Mouse (Mus musculus) embryonic facial prominence, embryonic 10.5 days (tissue): Measurements from ENCODE around the gene Adgra3. TPM values are rescaled to one million over a fixed set of nuclear protein-coding genes. Genes with fewer than 3 reads are reported as not detected.

ENCODE experiments used
- DNase-seq: peaks from one replicate; pipeline ENCODE4 v3.0.0-alpha.2; 2017; ENCODE audit warnings: low spot score
- H3K27ac ChIP-seq: fragments of 300-500 bp; sonication (generic); replicated peaks from 2 replicates; pipeline ENCODE4 v1.5.1; 2016; ENCODE audit warnings: mild to moderate bottlenecking
- H3K27me3 ChIP-seq: fragments of 300-500 bp; sonication (generic); replicated peaks from 2 replicates; pipeline ENCODE4 v1.6.1; 2016; ENCODE audit warnings: low read depth, mild to moderate bottlenecking; ENCODE audit not compliant: poor library complexity, severe bottlenecking
- H3K36me3 ChIP-seq: fragments of 300-500 bp; sonication (generic); replicated peaks from 2 replicates; pipeline ENCODE4 v1.6.1; 2016; ENCODE audit warnings: mild to moderate bottlenecking, moderate library complexity
- H3K4me1 ChIP-seq: fragments of 300-500 bp; sonication (generic); 2 replicates; pipeline ENCODE4 v1.6.1; 2016
- H3K4me3 ChIP-seq: fragments of 300-500 bp; sonication (generic); 2 replicates; pipeline ENCODE4 v1.5.1; 2016; ENCODE audit warnings: mild to moderate bottlenecking, moderate library complexity
- H3K9me3 ChIP-seq: fragments of 300-500 bp; sonication (generic); 2 replicates; pipeline ENCODE4 v1.6.1; 2016; ENCODE audit warnings: mild to moderate bottlenecking
- WGBS: fragments of 180-500 bp; shearing (Covaris S2); methylation state at CpG from one replicate; pipeline ENCODE4 v1.1.7; 2016; 5-methylcytosine and 5-hydroxymethylcytosine counted together
- polyA plus RNA-seq: library from polyadenylated mRNA; unstranded; fragments of >200 nt; fragmentation: Nextera tagmentation; extraction: Ambion mirVana; gene quantifications from 2 replicates; pipeline ENCODE4 v1.2.1, GENCODE M21; 2016

Gene Adgra3
- polyA plus RNA-seq, 1 experiment from 2014 or later, result 42.8 TPM

GRCm38 (mm10) chr5:49996457-49996856 lies 62.3 kb downstream of the Adgra3 start:
- Histone ChIP-seq H3K4me3 (no peak overlapping the region), H3K36me3 (peaks cover 88% of the 10 kb centered on the region), H3K4me1 (no peaks in the 10 kb centered on the region), H3K27ac (peak overlapping the region; percentile 35), H3K27me3 (no peaks in the 10 kb centered on the region), H3K9me3 (no peaks in the 10 kb centered on the region)
- DNase-seq, result peak; percentile 15
- 67% methylated on average over 10 of the region's 11 CpGs for WGBS

DNA sequence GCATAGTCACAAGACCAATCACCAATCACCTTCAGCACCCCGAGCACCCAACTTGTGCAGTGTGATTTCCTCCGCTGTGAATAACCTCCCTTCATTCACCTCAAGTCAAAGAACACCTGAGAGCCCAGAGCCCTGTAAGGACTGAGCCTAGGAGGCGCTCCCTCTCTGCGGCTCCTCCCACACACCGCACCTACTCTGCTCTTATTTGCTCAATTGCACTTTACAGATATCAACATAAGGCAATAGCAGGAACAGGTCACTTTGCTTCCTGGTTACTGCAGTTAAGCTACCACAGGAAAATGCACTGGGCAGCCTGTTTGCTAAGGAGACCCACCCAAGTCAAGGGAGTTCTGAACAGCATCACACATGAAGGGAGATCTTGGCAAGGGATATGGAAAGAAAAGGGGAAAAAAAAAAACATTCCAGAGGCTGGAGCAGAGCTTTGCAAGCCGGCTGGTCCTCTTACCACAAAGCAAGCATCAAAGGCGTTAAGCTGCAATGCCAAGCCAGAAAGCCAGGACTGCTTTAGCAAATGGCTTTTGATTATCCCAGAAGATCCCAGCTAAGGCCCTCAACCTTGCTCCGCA lies 68.0 kb downstream of the Adgra3 start:
- DNase-seq, result no peak
- H3K4me1 ChIP-seq, result no peaks in the 10 kb centered on the region
- H3K27ac ChIP-seq, result no peak overlapping the region
- H3K4me3 ChIP-seq, result no peak overlapping the region
- peaks cover 87% of the 10 kb centered on the region for H3K36me3 ChIP-seq
- H3K27me3 ChIP-seq, result no peaks in the 10 kb centered on the region
- no peaks in the 10 kb centered on the region for H3K9me3 ChIP-seq
- 91% methylated on average over 8 of the region's 8 CpGs for WGBS

GRCm38 (mm10) chr5:49988015-49988798 lies 70.6 kb downstream of the Adgra3 start:
- H3K27ac ChIP-seq, result no peak overlapping the region
- H3K4me1 ChIP-seq, result no peaks in the 10 kb centered on the region
- no peak overlapping the region for H3K4me3 ChIP-seq
- DNase-seq, result no peak
- H3K9me3 ChIP-seq, result no peaks in the 10 kb centered on the region
- WGBS, result 84% methylated on average over 10 of the region's 10 CpGs
- peaks cover 96% of the 10 kb centered on the region for H3K36me3 ChIP-seq
- H3K27me3 ChIP-seq, result no peaks in the 10 kb centered on the region

DNA sequence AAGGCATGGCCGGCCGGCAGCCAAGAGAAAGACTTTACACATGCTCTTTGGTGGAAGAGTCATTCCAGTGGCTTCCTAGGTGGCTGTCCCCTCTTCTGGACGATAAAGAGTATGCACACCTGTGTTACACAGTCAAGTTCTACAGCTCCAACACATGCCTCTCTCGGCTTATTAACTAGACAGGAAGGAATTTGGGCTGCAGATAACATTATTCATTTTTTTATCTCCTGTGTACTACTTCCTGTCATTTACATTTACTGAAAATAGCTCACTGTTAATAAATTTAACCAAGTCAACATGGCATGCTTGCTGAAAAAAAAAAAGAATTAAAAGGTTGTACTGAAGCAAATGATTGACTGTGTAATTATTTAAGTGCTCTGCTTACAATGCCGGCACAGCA lies 78.1 kb downstream of the Adgra3 start:
- Histone ChIP-seq H3K27ac (no peak overlapping the region), H3K36me3 (peaks cover 65% of the 10 kb centered on the region), H3K27me3 (no peaks in the 10 kb centered on the region), H3K4me1 (no peaks in the 10 kb centered on the region), H3K4me3 (no peak overlapping the region), H3K9me3 (no peaks in the 10 kb centered on the region)
- no peak for DNase-seq
- 85% methylated on average over 5 of the region's 5 CpGs for WGBS

- H3K27me3 ChIP-seq, result no peaks in the 10 kb centered on the region
- H3K27ac ChIP-seq, result no peak overlapping the region
- H3K9me3 ChIP-seq, result no peaks in the 10 kb centered on the region
- H3K4me1 ChIP-seq, result no peaks in the 10 kb centered on the region
- peaks cover 65% of the 10 kb centered on the region for H3K36me3 ChIP-seq
- 93% methylated on average over 14 of the region's 14 CpGs for WGBS
- no peak for DNase-seq
- H3K4me3 ChIP-seq, result no peak overlapping the region
Observed at GRCm38 (mm10) chr5:49979246-49979645, 79.6 kb downstream of the Adgra3 start.

- Histone ChIP-seq H3K4me1 (no peaks in the 10 kb centered on the region), H3K27me3 (no peaks in the 10 kb centered on the region), H3K36me3 (peaks cover 75% of the 10 kb centered on the region), H3K9me3 (no peaks in the 10 kb centered on the region), H3K27ac (no peak overlapping the region), H3K4me3 (no peak overlapping the region)
- WGBS, result 67% methylated on average over 2 of the region's 2 CpGs
- peak; percentile 44 for DNase-seq
Observed at GRCm38 (mm10) chr5:49975971-49976370, 82.8 kb downstream of the Adgra3 start.

GRCm38 (mm10) chr5:49974211-49974610 lies 84.6 kb downstream of the Adgra3 start:
- no peak overlapping the region for H3K27ac ChIP-seq
- H3K9me3 ChIP-seq, result no peaks in the 10 kb centered on the region
- no peaks in the 10 kb centered on the region for H3K4me1 ChIP-seq
- no peak for DNase-seq
- WGBS, result 92% methylated on average over 4 of the region's 4 CpGs
- no peak overlapping the region for H3K4me3 ChIP-seq
- peaks cover 91% of the 10 kb centered on the region for H3K36me3 ChIP-seq
- no peaks in the 10 kb centered on the region for H3K27me3 ChIP-seq

- Histone ChIP-seq H3K9me3 (no peaks in the 10 kb centered on the region), H3K4me3 (no peak overlapping the region), H3K4me1 (no peaks in the 10 kb centered on the region), H3K36me3 (peaks cover 99% of the 10 kb centered on the region), H3K27ac (no peak overlapping the region), H3K27me3 (no peaks in the 10 kb centered on the region)
- 93% methylated on average over 8 of the region's 8 CpGs for WGBS
- no peak for DNase-seq
Observed at GRCm38 (mm10) chr5:49969660-49970059, 89.1 kb downstream of the Adgra3 start.

GRCm38 (mm10) chr5:49967726-49968125 lies 91.1 kb downstream of the Adgra3 start:
- no peak overlapping the region for H3K27ac ChIP-seq
- no peaks in the 10 kb centered on the region for H3K9me3 ChIP-seq
- H3K4me3 ChIP-seq, result no peak overlapping the region
- WGBS, result 94% methylated on average over 6 of the region's 6 CpGs
- H3K36me3 ChIP-seq, result peaks cover 99% of the 10 kb centered on the region
- H3K4me1 ChIP-seq, result no peaks in the 10 kb centered on the region
- no peaks in the 10 kb centered on the region for H3K27me3 ChIP-seq
- no peak for DNase-seq

GRCm38 (mm10) chr5:49965810-49966209 lies 93.0 kb downstream of the Adgra3 start:
- Histone ChIP-seq H3K27ac (no peak overlapping the region), H3K4me1 (no peaks in the 10 kb centered on the region), H3K27me3 (no peaks in the 10 kb centered on the region), H3K4me3 (no peak overlapping the region), H3K9me3 (no peaks in the 10 kb centered on the region), H3K36me3 (peaks cover 100% of the 10 kb centered on the region)
- DNase-seq, result no peak
- WGBS, result 88% methylated on average over 8 of the region's 8 CpGs

DNA sequence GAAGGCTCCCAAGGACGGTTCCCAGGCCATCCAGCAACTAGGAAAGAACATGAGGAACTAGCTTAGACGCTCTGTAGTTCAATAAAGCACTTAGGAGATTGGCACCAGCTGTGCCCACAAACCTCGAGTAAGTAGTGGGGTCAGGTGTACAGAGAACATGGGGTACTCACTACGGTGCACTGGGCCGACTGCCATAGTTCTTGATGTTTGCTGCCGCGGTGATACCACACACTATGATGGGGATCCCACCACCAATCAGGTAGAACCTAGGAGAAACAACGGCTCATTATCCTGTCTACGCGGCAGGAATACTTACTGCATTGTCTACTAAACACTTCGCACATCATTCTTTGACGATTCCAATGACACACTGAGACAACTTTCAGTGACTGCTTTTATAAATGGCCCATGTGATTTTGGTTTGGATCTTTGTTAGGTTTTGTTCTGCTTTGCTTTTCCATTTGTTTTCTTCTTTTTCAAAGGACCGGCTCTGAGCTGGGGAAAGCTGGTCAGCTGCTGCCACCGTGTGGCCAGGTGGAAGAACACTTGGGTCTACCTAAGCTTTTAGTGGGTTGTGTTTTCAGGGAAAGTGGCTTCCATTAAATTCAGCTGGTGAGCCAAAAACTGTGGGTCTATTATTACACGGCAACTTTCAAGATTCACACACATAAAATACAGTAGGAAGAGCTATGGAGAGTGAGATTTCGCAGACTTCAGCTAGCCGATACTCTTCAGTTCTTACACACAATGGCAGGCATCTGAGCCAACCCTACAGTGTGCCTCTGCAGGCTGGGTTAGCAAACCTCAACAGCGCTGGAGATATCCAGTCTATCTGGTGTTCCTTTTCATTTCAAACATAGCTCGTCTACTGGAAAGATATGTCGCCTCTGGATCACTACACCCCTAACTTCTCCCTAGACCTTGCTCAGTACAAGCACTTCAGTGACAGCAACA lies 97.1 kb downstream of the Adgra3 start:
- Histone ChIP-seq H3K9me3 (no peaks in the 10 kb centered on the region), H3K4me3 (no peak overlapping the region), H3K27me3 (no peaks in the 10 kb centered on the region), H3K4me1 (no peaks in the 10 kb centered on the region), H3K36me3 (peaks cover 92% of the 10 kb centered on the region), H3K27ac (no peak overlapping the region)
- DNase-seq, result peak; percentile 45
- WGBS, result 89% methylated on average over 20 of the region's 20 CpGs

DNA sequence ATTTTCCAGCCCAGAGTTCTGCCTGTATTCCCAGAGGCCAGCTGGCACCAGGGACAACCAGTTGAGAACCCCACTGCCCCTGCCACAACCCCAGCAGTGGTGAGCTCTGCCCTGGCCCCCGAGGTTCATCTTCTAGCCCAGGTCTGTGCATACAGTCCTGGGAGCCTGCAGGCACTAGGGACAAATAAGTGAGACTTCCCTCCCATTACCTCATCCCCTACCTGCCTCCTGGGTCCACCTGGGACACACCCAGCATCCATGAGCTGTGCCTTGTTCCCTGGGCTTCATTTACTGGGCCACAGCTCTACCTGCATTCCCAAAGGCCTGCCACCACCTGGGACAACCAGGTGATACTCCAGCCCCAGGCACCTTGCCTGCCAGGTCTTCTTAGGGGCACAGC lies 122.5 kb downstream of the Adgra3 start:
- no peak overlapping the region for H3K27ac ChIP-seq
- DNase-seq, result no peak
- H3K9me3 ChIP-seq, result no peaks in the 10 kb centered on the region
- H3K4me3 ChIP-seq, result no peak overlapping the region
- H3K36me3 ChIP-seq, result no peaks in the 10 kb centered on the region
- H3K27me3 ChIP-seq, result no peaks in the 10 kb centered on the region
- 76% methylated on average over 1 of the region's 1 CpGs for WGBS
- H3K4me1 ChIP-seq, result no peaks in the 10 kb centered on the region
